Mouse (Mus musculus): ENCODE measurements around the gene Ccdc102a.

GRCm38 (mm10) chr8:94956078-94956574 is 38.2 kb upstream of the Ccdc102a start:
- TF ChIP-seq CTCF (IDR thresholded peaks at IDR 0.05; ENCODE audit: low read depth, low read length) = no peak
- no peak for TF ChIP-seq POLR2A (IDR thresholded peaks at IDR 0.05; ENCODE audit: extremely low read depth, insufficient read depth, low read length)

Measured in liver, adult 2 months (tissue).